Mouse (Mus musculus) layer of hippocampus, adult 11-12 months (tissue): Measurements from ENCODE around the gene Gm3646.

Experiments
- DNase-seq: peaks from one replicate; pipeline ENCODE4 v3.0.0; 2022; ENCODE audit warnings: low spot score

Gene Gm3646

GRCm38 (mm10) chr1:39805243-39805979 is at the start of gene Gm3646:
Gene Gm3646, minus strand, starts transcription at chr1:39805332.
- DNase-seq: no peak

GRCm38 (mm10) chr1:39847066-39847465 is 41.9 kb upstream of the Gm3646 start:
- no peak for DNase-seq

- DNase-seq: no peak
Measured at GRCm38 (mm10) chr1:39846031-39846550, 41.0 kb upstream of the Gm3646 start.

- no peak for DNase-seq
Measured at GRCm38 (mm10) chr1:39843328-39843727, 38.2 kb upstream of the Gm3646 start.

GRCm38 (mm10) chr1:39842218-39843007 is 37.3 kb upstream of the Gm3646 start:
- no peak for DNase-seq

- DNase-seq: no peak
Measured at GRCm38 (mm10) chr1:39840856-39841255, 35.7 kb upstream of the Gm3646 start.

- DNase-seq: no peak
Measured at GRCm38 (mm10) chr1:39839838-39840237, 34.7 kb upstream of the Gm3646 start.

- DNase-seq: no peak
Measured at GRCm38 (mm10) chr1:39839217-39839616, 34.1 kb upstream of the Gm3646 start.

- DNase-seq: peak; percentile 43
Measured at GRCm38 (mm10) chr1:39838487-39839169, 33.5 kb upstream of the Gm3646 start.

- no peak for DNase-seq
Measured at GRCm38 (mm10) chr1:39831594-39832039, 26.5 kb upstream of the Gm3646 start.

GRCm38 (mm10) chr1:39830786-39831593 is 25.9 kb upstream of the Gm3646 start:
- no peak for DNase-seq

- DNase-seq: no peak
Measured at GRCm38 (mm10) chr1:39824902-39825301, 19.8 kb upstream of the Gm3646 start.

GRCm38 (mm10) chr1:39824240-39824639 is 19.1 kb upstream of the Gm3646 start:
- no peak for DNase-seq

GRCm38 (mm10) chr1:39819596-39819995 is 14.5 kb upstream of the Gm3646 start:
- no peak for DNase-seq

GRCm38 (mm10) chr1:39815766-39816165 is 10.6 kb upstream of the Gm3646 start:
- DNase-seq: no peak

- no peak for DNase-seq
Measured at GRCm38 (mm10) chr1:39813067-39813466, 7.9 kb upstream of the Gm3646 start.

- DNase-seq: no peak
Measured at GRCm38 (mm10) chr1:39804789-39805188, 343 bp downstream of the Gm3646 start.

- DNase-seq: no peak
Measured at GRCm38 (mm10) chr1:39802946-39803345, 2.2 kb downstream of the Gm3646 start.

GRCm38 (mm10) chr1:39797496-39797895 is 7.6 kb downstream of the Gm3646 start:
- DNase-seq: no peak

- no peak for DNase-seq
Measured at GRCm38 (mm10) chr1:39796765-39797164, 8.4 kb downstream of the Gm3646 start.

- no peak for DNase-seq
Measured at GRCm38 (mm10) chr1:39784632-39785031, 20.5 kb downstream of the Gm3646 start.

- DNase-seq: no peak
Measured at GRCm38 (mm10) chr1:39781835-39782234, 23.3 kb downstream of the Gm3646 start.
